In the genomic region with DNA sequence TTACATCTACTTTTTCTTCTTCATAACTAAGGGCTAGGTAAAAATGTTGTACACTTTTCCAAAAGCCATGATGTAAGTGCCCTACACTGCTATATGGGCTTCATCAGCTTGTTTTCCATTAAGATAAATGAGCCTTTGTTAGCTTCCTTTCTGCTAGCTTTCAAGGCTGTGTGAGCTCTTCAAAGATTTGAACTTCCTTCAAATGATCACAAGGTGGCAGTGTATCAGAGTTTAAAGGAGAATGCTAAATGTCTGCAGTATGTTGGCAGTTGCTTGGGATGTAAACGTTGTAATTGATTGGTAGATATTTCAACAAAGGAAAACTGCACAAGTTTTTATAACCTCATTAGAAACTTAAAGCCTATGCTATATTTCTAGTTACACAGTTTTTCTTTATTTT, we compare ENCODE assay signal across 11 mouse cellular contexts.
A peak's percentile ranks its signal among the peaks of the same experiment; 100 is the strongest.
DNase-seq lines count a peak whose midpoint lies in the region; ATAC-seq and TF ChIP-seq lines count a peak whose summit lies in the region.
"Had no signal": no experiment of that assay in that cellular context is flagged by ENCODE, and none has a peak within 500 bp of the region (broad histone marks: within the 10 kb centered on the region; RNA-seq: fewer than 3 reads in every experiment).

No protein-coding gene starts in this region.

- no peak for ATAC-seq in heart, postnatal 0 days (ENCODE audit: insufficient read depth, low read depth)
- no peak for ATAC-seq in heart, embryonic 11.5 days (replicated peaks; ENCODE audit: insufficient number of reproducible peaks, low FRiP score, low TSS enrichment)
- ATAC-seq in activated CD4-positive, CD25-positive, alpha-beta regulatory T cell, adult 4 months: peak; percentile 40
- ATAC-seq in hindbrain, embryonic 13.5 days (ENCODE audit: low FRiP score): peak; percentile 39

- H3K27ac ChIP-seq in heart, postnatal 0 days (ENCODE audit: low read depth): no peak overlapping the region
- H3K27ac ChIP-seq in heart, embryonic 11.5 days (ENCODE audit: low read depth, low read length): no peak overlapping the region
- H3K27ac ChIP-seq in hindbrain, embryonic 13.5 days: no peak overlapping the region
- H3K27ac ChIP-seq: embryonic facial prominence, embryonic 15.5 days had no signal

- H3K4me1 ChIP-seq in heart, postnatal 0 days (ENCODE audit: control insufficient read depth, insufficient read depth): no peaks in the 10 kb centered on the region
- H3K4me1 ChIP-seq in heart, embryonic 11.5 days (ENCODE audit: control insufficient read depth, insufficient read depth, low read length): no peaks in the 10 kb centered on the region
- no peaks in the 10 kb centered on the region for H3K4me1 ChIP-seq in hindbrain, embryonic 13.5 days (replicated peaks)
- H3K4me1 ChIP-seq: embryonic facial prominence, embryonic 15.5 days had no signal

- no peak for TF ChIP-seq EP300 in heart, postnatal 0 days (IDR thresholded peaks at IDR 0.05; ENCODE audit: low read depth)

- 8% methylated on average over 1 of the region's 1 CpGs for WGBS in heart, postnatal 0 days
- 7% methylated on average over 1 of the region's 1 CpGs for WGBS in heart, embryonic 11.5 days (ENCODE audit: insufficient replicate concordance)
- 14% methylated on average over 1 of the region's 1 CpGs for WGBS in hindbrain, embryonic 13.5 days

- no peak overlapping the region for H3K9ac ChIP-seq in heart, postnatal 0 days (replicated peaks; ENCODE audit: low read depth, low read length)
- no peak overlapping the region for H3K9ac ChIP-seq in heart, embryonic 11.5 days (ENCODE audit: low read depth, low read length)
- no peak overlapping the region for H3K9ac ChIP-seq in hindbrain, embryonic 13.5 days
- H3K9ac ChIP-seq: embryonic facial prominence, embryonic 15.5 days had no signal

- peak; percentile 16 for DNase-seq in heart, postnatal 0 days (ENCODE audit: low spot score)
- peak; percentile 47 for DNase-seq in 3T3-L1 (ENCODE audit: low read depth, low spot score)
- no peak for DNase-seq in Muller cell, postnatal 12 days (ENCODE audit: inconsistent ontology term)
- no peak for DNase-seq in lung, postnatal 10 days
- no peak for DNase-seq in layer of hippocampus, postnatal 36 days
- DNase-seq: lung, postnatal 36 days had no signal

- TF ChIP-seq CTCF in heart, postnatal 0 days (IDR thresholded peaks at IDR 0.05; ENCODE audit: low read depth): peak; percentile 43

- H3K9me3 ChIP-seq in heart, postnatal 0 days (replicated peaks; ENCODE audit: control insufficient read depth, low read length): no peaks in the 10 kb centered on the region
- H3K9me3 ChIP-seq in heart, embryonic 11.5 days (replicated peaks; ENCODE audit: control insufficient read depth, low read length): no peaks in the 10 kb centered on the region
- no peaks in the 10 kb centered on the region for H3K9me3 ChIP-seq in hindbrain, embryonic 13.5 days
- H3K9me3 ChIP-seq: embryonic facial prominence, embryonic 15.5 days; G1E had no signal

- no peak overlapping the region for H3K4me2 ChIP-seq in heart, postnatal 0 days (ENCODE audit: low read depth, low read length)
- H3K4me2 ChIP-seq in heart, embryonic 11.5 days: no peak overlapping the region
- H3K4me2 ChIP-seq in hindbrain, embryonic 13.5 days: no peak overlapping the region
- H3K4me2 ChIP-seq: embryonic facial prominence, embryonic 15.5 days had no signal

- H3K27me3 ChIP-seq in heart, postnatal 0 days (ENCODE audit: control insufficient read depth, insufficient read depth, low read length): no peaks in the 10 kb centered on the region
- no peaks in the 10 kb centered on the region for H3K27me3 ChIP-seq in heart, embryonic 11.5 days (ENCODE audit: control insufficient read depth, insufficient read depth, low read length)
- no peaks in the 10 kb centered on the region for H3K27me3 ChIP-seq in hindbrain, embryonic 13.5 days
- H3K27me3 ChIP-seq: embryonic facial prominence, embryonic 15.5 days had no signal

- no peaks in the 10 kb centered on the region for H3K36me3 ChIP-seq in heart, postnatal 0 days (replicated peaks; ENCODE audit: control insufficient read depth, insufficient read depth, low read length)
- no peaks in the 10 kb centered on the region for H3K36me3 ChIP-seq in heart, embryonic 11.5 days (ENCODE audit: control insufficient read depth, insufficient read depth, low read length)
- H3K36me3 ChIP-seq in hindbrain, embryonic 13.5 days: no peaks in the 10 kb centered on the region
- H3K36me3 ChIP-seq: embryonic facial prominence, embryonic 15.5 days; G1E had no signal

- H3K4me3 ChIP-seq in heart, postnatal 0 days (ENCODE audit: low read depth, low read length): no peak overlapping the region
- H3K4me3 ChIP-seq in heart, embryonic 11.5 days (ENCODE audit: low read depth, low read length): no peak overlapping the region
- H3K4me3 ChIP-seq in hindbrain, embryonic 13.5 days: no peak overlapping the region
- H3K4me3 ChIP-seq: embryonic facial prominence, embryonic 15.5 days had no signal

Comparison
In these comparisons a context has a peak if more than half of its experiments do, and no peak if none do; other contexts are left out.
1. ATAC-seq: peak in activated CD4-positive, CD25-positive, alpha-beta regulatory T cell, adult 4 months (single experiment) and hindbrain, embryonic 13.5 days (single experiment); none in heart, postnatal 0 days (single experiment) and heart, embryonic 11.5 days (single experiment).
2. DNase-seq: peak in heart, postnatal 0 days (single experiment) and 3T3-L1 (single experiment); none in Muller cell, postnatal 12 days (single experiment), lung, postnatal 10 days (single experiment) and layer of hippocampus, postnatal 36 days (0 of 2).